Mouse (Mus musculus): ENCODE results near the gene Cic. TPM values are rescaled to one million over a fixed set of nuclear protein-coding genes. Genes with fewer than 3 reads are reported as not detected.
"Not testable (repeated sequence)": the region's sequence is repeated elsewhere in the genome, so short reads cannot be mapped to it uniquely, and the experiment has no call there.

Gene Cic
- polyA plus RNA-seq, 1 experiment from 2014 or later: 38.7 TPM

DNA sequence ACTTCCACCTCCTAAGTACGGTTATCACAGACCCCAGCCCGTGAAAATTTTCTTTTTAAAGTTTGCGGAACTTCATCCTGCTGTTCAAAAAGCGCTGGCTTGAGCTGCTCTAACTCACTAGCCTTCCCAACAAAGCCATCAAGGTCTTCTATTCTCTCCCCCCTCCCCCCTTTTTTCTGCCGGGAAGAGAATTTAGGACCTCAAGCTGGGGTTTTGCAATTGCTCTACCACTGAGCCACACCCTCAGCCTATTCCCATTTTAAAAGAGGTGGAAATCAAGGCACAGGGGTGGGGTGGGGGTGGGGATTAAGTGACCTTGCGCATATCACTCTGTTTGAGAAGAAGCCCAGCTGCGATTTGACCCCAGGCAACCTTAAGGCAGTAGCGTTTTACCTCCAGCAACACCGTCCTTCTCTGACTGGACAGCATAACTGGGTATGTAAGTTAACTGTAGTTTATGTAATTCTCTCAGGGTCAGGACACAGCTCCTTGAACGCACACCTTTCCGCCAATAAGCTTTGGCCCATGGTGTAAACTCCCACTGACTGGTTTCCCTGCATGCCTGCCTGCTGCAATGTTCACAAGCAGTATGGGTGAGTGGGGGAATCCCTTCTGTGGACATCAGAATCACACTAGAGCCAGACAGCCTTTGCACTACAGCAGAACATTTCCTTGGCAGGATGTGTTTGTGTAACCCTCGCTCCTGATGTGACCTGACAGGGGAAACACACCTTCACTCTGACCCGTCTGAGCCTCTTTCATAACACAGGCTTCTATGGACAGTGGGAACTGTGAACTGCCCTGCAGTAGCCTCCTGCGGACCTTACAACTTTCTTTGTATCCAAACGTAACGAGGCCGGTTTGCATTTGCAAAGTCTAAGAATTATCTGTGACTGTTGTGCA, 3.3 kb upstream of the Cic start:
- H3K4me3 ChIP-seq (ENCODE audit: low read depth, low read length): no peak overlapping the region
- H3K9me3 ChIP-seq (replicated peaks; ENCODE audit: control insufficient read depth, low read length): no peaks in the 10 kb centered on the region
- H3K4me1 ChIP-seq (ENCODE audit: control insufficient read depth, insufficient read depth, low read length): peaks cover 9% of the 10 kb centered on the region
- H3K27me3 ChIP-seq (replicated peaks; ENCODE audit: control insufficient read depth, insufficient read depth, low read length): no peaks in the 10 kb centered on the region
- H3K9ac ChIP-seq (ENCODE audit: low read length): no peak overlapping the region
- H3K4me2 ChIP-seq (ENCODE audit: low read length): no peak overlapping the region
- DNase-seq (ENCODE audit: low spot score) (no peak), ATAC-seq (no peak)
- H3K36me3 ChIP-seq (ENCODE audit: control insufficient read depth, insufficient read depth, low read length): no peaks in the 10 kb centered on the region
- no peak overlapping the region for H3K27ac ChIP-seq (ENCODE audit: low read depth, low read length)
- 22% methylated on average over 17 of the region's 17 CpGs for WGBS

DNA sequence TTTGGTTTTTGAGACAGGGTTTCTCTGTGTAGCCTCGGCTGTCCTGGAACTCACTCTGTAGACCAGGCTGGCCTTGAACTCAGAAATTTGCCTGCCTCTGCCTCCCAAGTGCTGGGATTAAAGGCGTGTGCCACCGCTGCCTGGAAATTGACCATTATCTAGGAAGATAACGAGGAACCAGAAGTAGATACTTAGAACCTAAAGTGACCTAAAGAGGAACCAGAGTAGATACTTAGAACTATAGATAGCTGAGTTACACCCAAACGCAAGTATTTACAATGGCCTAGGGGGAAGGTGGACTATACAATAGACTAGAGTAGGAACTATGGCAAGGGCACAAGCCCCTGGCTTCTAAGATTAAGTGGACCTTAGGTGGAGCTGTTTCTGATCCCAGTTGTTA, 1.8 kb upstream of the Cic start:
- 92% methylated on average over 5 of the region's 5 CpGs for WGBS
- not testable (repeated sequence) for H3K36me3 ChIP-seq (ENCODE audit: control insufficient read depth, insufficient read depth, low read length); H3K27ac ChIP-seq (ENCODE audit: low read depth, low read length); DNase-seq (ENCODE audit: low spot score); H3K9me3 ChIP-seq (replicated peaks; ENCODE audit: control insufficient read depth, low read length); H3K9ac ChIP-seq (ENCODE audit: low read length); H3K4me3 ChIP-seq (ENCODE audit: low read depth, low read length); H3K4me2 ChIP-seq (ENCODE audit: low read length); ATAC-seq; H3K27me3 ChIP-seq (replicated peaks; ENCODE audit: control insufficient read depth, insufficient read depth, low read length)
- H3K4me1 ChIP-seq (ENCODE audit: control insufficient read depth, insufficient read depth, low read length): peaks cover 14% of the 10 kb centered on the region

DNA sequence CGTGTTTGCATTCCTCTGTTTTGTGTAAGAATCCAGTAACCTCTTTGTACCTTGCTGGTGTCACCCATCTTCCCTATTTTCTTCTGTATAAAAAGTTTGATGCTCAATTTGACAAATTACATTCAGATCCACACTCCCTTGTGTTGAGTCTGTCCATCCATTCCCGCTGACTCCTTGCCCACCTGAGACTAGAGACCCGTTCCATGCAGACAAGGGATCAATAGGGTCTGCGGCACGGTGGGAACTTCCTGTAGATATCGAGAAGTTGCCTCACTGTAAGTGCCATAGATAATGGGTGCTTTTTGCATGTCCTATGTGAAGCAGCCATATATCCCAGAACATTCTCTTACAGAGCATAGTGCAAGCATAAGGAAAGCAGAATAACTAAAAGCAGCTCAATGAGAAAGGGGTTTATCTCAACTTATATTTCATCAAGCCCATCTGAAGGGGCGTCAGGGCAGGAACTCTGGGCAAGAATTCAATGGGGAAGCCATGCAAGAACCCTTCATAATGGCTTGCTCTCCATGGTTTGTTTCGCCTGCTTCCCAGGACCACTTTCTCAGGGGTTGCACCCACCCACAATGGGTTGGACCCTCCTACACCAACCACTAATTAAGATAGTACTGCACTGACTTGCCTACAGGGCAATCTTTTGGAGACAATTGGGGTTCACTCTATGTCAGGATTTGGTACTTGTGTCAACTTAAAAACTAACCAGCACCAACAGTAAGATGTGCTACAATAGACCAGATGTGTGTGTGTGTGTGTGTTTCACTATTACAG, 1.1 kb upstream of the Cic start:
- no peak overlapping the region for H3K27ac ChIP-seq (ENCODE audit: low read depth, low read length)
- H3K9me3 ChIP-seq (replicated peaks; ENCODE audit: control insufficient read depth, low read length): no peaks in the 10 kb centered on the region
- no peak for ATAC-seq
- peak overlapping the region; percentile 64 for H3K4me2 ChIP-seq (ENCODE audit: low read length)
- no peak for DNase-seq (ENCODE audit: low spot score)
- H3K27me3 ChIP-seq (replicated peaks; ENCODE audit: control insufficient read depth, insufficient read depth, low read length): no peaks in the 10 kb centered on the region
- peaks cover 14% of the 10 kb centered on the region for H3K4me1 ChIP-seq (ENCODE audit: control insufficient read depth, insufficient read depth, low read length)
- 88% methylated on average over 8 of the region's 8 CpGs for WGBS
- no peak overlapping the region for H3K9ac ChIP-seq (ENCODE audit: low read length)
- H3K4me3 ChIP-seq (ENCODE audit: low read depth, low read length): peak overlapping the region; percentile 58; the same call in 1 of the 2 replicates
- H3K36me3 ChIP-seq (ENCODE audit: control insufficient read depth, insufficient read depth, low read length): peaks cover 7% of the 10 kb centered on the region; the same call in 1 of the 2 replicates

DNA sequence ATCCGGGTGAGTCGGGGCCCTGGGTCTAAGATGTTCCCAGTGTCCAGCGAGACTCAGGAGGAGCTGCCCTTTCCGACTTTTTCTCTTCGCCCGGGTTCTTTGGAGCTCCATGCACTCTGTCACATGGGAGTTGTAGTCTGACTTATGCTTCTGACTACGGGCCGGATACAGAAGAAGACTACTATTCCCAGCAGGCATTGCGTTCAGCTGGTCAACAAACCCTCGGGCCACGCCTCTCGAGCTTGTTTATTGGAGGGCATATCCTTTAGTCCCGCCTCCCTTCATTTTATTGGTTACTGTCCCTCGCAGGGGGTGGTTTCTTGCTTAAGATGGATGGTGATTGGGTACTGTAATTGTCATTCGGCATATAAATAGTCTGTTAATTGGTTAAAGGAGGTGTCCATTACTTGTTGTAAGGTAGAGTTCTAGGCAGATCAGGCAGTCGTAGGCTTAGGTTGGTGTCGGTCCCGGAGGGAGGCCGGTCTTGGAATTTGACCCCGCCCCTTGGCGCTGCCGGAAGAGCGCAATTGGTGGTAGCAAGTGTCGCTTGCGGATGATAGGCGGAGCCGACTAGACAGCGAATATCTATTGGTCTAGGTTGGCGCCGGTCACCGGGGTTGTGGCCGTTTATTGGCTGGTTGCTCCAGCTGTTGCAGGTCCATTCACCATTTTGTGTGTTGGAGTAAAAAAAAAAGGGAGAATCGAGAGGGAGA, 403 bp downstream of the Cic start:
- Histone ChIP-seq H3K36me3 (ENCODE audit: control insufficient read depth, insufficient read depth, low read length) (peaks cover 22% of the 10 kb centered on the region), H3K4me3 (ENCODE audit: low read depth, low read length) (peak overlapping the region; percentile 73), H3K9me3 (replicated peaks; ENCODE audit: control insufficient read depth, low read length) (no peaks in the 10 kb centered on the region), H3K4me2 (ENCODE audit: low read length) (peak overlapping the region; percentile 80), H3K27ac (ENCODE audit: low read depth, low read length) (peak overlapping the region; percentile 84), H3K27me3 (replicated peaks; ENCODE audit: control insufficient read depth, insufficient read depth, low read length) (no peaks in the 10 kb centered on the region), H3K4me1 (ENCODE audit: control insufficient read depth, insufficient read depth, low read length) (peaks cover 14% of the 10 kb centered on the region), H3K9ac (ENCODE audit: low read length) (peak overlapping the region; percentile 81)
- DNase-seq (ENCODE audit: low spot score) (peak; percentile 100), ATAC-seq (peak; percentile 96)
- under 1% methylated on average over 33 of the region's 33 CpGs for WGBS

DNA sequence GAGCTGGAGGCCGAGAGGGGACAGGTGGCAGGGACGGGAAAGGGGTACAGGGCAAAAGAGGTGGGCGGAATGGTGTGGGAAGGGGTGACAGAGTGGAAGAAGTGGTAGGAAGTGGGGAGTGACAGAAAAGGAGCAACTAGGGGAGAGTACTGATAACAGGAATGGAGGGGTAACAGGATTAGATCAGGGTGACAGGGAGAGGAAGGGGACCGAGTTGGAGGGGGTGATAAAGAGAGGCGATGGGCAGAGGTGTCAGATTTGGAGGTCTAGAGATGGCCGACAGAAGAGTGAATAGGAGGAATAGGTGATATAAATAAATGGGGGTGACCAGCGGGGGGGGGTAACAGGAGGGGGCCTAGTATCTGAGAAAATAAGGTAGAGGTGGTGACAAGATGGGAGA, 1.1 kb downstream of the Cic start:
- Histone ChIP-seq H3K4me2 (ENCODE audit: low read length) (peak overlapping the region; percentile 80), H3K36me3 (ENCODE audit: control insufficient read depth, insufficient read depth, low read length) (peaks cover 28% of the 10 kb centered on the region), H3K27ac (ENCODE audit: low read depth, low read length) (peak overlapping the region; percentile 82), H3K4me3 (ENCODE audit: low read depth, low read length) (peak overlapping the region; percentile 73), H3K9ac (ENCODE audit: low read length) (peak overlapping the region; percentile 81), H3K9me3 (replicated peaks; ENCODE audit: control insufficient read depth, low read length) (no peaks in the 10 kb centered on the region), H3K27me3 (replicated peaks; ENCODE audit: control insufficient read depth, insufficient read depth, low read length) (no peaks in the 10 kb centered on the region), H3K4me1 (ENCODE audit: control insufficient read depth, insufficient read depth, low read length) (peaks cover 14% of the 10 kb centered on the region)
- 3% methylated on average over 7 of the region's 7 CpGs for WGBS
- ATAC-seq: no peak
- no peak for DNase-seq (ENCODE audit: low spot score)

DNA sequence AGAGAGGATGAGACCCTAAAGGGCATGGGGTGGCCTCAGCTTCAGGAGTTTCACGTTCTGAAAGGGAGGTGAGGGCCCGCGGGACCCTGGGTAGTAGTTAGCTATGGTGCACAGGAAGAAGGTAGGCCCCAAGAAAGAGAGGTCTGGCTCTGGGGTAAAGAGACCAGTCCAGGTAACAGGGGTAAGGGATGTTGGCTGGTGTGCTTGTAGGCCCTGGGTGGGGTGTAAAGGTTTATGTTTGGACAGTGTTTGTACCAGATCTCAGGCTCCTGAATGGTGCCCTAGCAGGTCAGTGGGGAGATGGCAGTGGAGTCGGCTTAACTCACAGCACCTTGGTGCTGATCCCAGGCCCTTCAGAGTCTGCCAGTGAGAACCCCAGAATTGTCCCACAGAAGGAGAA, 1.5 kb downstream of the Cic start:
- Histone ChIP-seq H3K9ac (ENCODE audit: low read length) (peak overlapping the region; percentile 81), H3K27me3 (replicated peaks; ENCODE audit: control insufficient read depth, insufficient read depth, low read length) (no peaks in the 10 kb centered on the region), H3K9me3 (replicated peaks; ENCODE audit: control insufficient read depth, low read length) (no peaks in the 10 kb centered on the region), H3K4me1 (ENCODE audit: control insufficient read depth, insufficient read depth, low read length) (peaks cover 14% of the 10 kb centered on the region), H3K4me3 (ENCODE audit: low read depth, low read length) (peak overlapping the region; percentile 73), H3K36me3 (ENCODE audit: control insufficient read depth, insufficient read depth, low read length) (peaks cover 32% of the 10 kb centered on the region), H3K27ac (ENCODE audit: low read depth, low read length) (no peak overlapping the region), H3K4me2 (ENCODE audit: low read length) (peak overlapping the region; percentile 80)
- WGBS: 49% methylated on average over 4 of the region's 4 CpGs
- no peak for DNase-seq (ENCODE audit: low spot score)
- no peak for ATAC-seq

DNA sequence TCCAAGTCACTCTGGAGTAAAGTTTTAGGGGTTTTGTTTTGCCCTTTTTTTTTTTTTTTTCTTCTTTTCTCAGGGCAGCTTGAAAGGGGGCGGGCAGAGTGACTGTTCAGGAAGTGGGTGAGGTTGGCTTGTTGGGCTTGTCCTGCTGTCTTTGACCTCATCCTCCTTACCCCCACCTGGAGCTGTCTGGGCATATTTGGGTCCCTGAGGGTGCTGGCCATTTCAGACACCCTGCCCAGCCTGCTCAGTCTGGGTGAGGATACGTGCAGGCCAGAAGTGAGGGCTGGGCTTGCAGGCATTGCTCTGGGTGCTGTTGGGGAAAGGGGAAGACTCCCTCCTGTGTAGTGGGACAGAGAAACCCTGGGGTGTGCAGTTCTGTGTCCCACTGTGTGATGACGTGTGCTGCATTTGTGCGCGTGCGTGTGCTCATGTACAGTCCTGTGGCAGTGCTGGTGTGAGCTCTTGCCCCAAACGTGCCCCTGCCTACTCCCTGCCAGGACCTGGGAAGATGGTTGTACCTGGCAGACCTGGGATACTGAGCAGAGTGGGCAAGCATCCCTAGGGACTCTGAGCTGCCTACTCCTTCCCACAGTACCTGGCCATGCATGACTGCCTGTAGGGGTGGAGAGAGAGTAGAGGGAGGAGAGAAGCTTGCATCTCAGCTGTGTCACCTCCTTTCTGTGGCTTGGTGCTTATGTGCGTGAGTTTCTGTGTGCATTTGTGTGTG, 2.2 kb downstream of the Cic start:
- H3K4me1 ChIP-seq (ENCODE audit: control insufficient read depth, insufficient read depth, low read length): peaks cover 18% of the 10 kb centered on the region
- H3K27ac ChIP-seq (ENCODE audit: low read depth, low read length): no peak overlapping the region
- H3K4me3 ChIP-seq (ENCODE audit: low read depth, low read length): peak overlapping the region; percentile 73
- peaks cover 36% of the 10 kb centered on the region for H3K36me3 ChIP-seq (ENCODE audit: control insufficient read depth, insufficient read depth, low read length)
- peak overlapping the region; percentile 80 for H3K4me2 ChIP-seq (ENCODE audit: low read length)
- no peaks in the 10 kb centered on the region for H3K27me3 ChIP-seq (replicated peaks; ENCODE audit: control insufficient read depth, insufficient read depth, low read length)
- DNase-seq (ENCODE audit: low spot score): no peak
- H3K9ac ChIP-seq (ENCODE audit: low read length): peak overlapping the region; percentile 81; the same call in 1 of the 2 replicates
- H3K9me3 ChIP-seq (replicated peaks; ENCODE audit: control insufficient read depth, low read length): no peaks in the 10 kb centered on the region
- 86% methylated on average over 8 of the region's 8 CpGs for WGBS
- ATAC-seq: no peak

Data from forebrain, embryonic 14.5 days (tissue).